Mouse (Mus musculus) ES-E14 (cell line): ENCODE results near the gene Ercc6l2.

ENCODE experiments used
- MAFK ChIP-seq: IDR thresholded peaks from 2 replicates; pipeline ENCODE4 v1.6.1; 2014; ENCODE audit warnings: mild to moderate bottlenecking, low read depth, low read length, inconsistent platforms; ENCODE audit not compliant: insufficient read depth
- ZC3H11A ChIP-seq: IDR thresholded peaks from 2 replicates; pipeline ENCODE4 v1.6.1; 2012; ENCODE audit warnings: low read depth, mild to moderate bottlenecking, inconsistent platforms, low read length, borderline replicate concordance
- ZNF384 ChIP-seq: IDR thresholded peaks from 2 replicates; pipeline ENCODE4 v1.6.1; 2012; ENCODE audit warnings: low read depth, low read length, inconsistent platforms

- TF ChIP-seq ZNF384 (no peak), ZC3H11A (no peak), MAFK (no peak)
Observed at GRCm38 (mm10) chr13:63936369-63936768, 121.3 kb downstream of the Ercc6l2 start.
